Mouse (Mus musculus): ENCODE results near the gene Hnrnpl. TPM values are rescaled to one million over a fixed set of nuclear protein-coding genes. Genes with fewer than 3 reads are reported as not detected.
"Not testable (repeated sequence)": the region's sequence is repeated elsewhere in the genome, so short reads cannot be mapped to it uniquely, and the experiment has no call there.

The Hnrnpl gene
- polyA plus RNA-seq, 1 experiment from 2014 or later, result 331 TPM

DNA sequence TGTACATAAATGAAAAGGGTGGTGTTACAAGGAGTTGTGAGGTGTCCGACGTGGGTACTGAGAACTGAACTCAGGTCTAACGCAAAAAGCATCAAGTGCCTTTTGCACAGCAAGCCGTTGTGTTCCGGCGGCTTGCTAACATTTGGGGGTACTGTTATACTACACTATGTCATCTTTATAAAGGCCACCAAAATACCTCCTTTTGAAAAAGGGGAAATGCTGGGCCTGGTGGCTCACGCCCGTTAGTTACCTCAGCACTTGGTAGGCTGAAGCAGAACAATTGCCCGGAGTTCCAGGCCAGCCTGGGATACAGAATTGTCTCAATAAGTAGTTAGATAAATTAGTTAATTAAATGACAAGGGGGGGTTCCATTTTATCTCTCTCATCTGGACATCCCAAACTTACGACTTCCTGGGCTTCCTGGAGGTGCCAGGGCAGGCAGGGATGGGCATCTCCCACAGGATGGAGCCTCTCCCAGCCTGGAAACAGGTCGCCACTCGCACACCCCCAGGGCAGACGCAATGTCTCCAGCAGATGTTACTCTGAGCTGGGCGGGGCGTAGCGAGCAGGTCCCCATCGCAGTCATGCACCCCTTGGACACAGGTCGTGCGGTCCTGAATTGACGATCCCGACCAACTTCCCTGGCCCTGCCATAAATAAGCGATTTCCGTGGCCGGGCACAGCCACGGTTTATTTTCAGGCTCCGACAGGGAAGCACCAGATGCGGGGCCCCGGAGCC lies 58.6 kb downstream of the Hnrnpl start:
- ATAC-seq (ENCODE audit: low FRiP score) (no peak), DNase-seq (ENCODE audit: low spot score, missing footprints) (no peak)
- H3K27me3 ChIP-seq (ENCODE audit: control insufficient read depth, insufficient read depth, low read length), result no peaks in the 10 kb centered on the region
- no peak overlapping the region for H3K27ac ChIP-seq (ENCODE audit: low read depth, low read length)
- peaks cover 2% of the 10 kb centered on the region; the same call in 1 of the 2 replicates for H3K4me1 ChIP-seq (ENCODE audit: control insufficient read depth, insufficient read depth, low read length)
- H3K9ac ChIP-seq (ENCODE audit: low read length), result no peak overlapping the region
- H3K4me3 ChIP-seq (ENCODE audit: low read depth, low read length), result no peak overlapping the region
- H3K4me2 ChIP-seq, result no peak overlapping the region
- no peaks in the 10 kb centered on the region for H3K9me3 ChIP-seq (ENCODE audit: control insufficient read depth, low read length)
- no peaks in the 10 kb centered on the region for H3K36me3 ChIP-seq (ENCODE audit: control insufficient read depth, insufficient read depth, low read length)
- 91% methylated on average over 28 of the region's 28 CpGs for WGBS

DNA sequence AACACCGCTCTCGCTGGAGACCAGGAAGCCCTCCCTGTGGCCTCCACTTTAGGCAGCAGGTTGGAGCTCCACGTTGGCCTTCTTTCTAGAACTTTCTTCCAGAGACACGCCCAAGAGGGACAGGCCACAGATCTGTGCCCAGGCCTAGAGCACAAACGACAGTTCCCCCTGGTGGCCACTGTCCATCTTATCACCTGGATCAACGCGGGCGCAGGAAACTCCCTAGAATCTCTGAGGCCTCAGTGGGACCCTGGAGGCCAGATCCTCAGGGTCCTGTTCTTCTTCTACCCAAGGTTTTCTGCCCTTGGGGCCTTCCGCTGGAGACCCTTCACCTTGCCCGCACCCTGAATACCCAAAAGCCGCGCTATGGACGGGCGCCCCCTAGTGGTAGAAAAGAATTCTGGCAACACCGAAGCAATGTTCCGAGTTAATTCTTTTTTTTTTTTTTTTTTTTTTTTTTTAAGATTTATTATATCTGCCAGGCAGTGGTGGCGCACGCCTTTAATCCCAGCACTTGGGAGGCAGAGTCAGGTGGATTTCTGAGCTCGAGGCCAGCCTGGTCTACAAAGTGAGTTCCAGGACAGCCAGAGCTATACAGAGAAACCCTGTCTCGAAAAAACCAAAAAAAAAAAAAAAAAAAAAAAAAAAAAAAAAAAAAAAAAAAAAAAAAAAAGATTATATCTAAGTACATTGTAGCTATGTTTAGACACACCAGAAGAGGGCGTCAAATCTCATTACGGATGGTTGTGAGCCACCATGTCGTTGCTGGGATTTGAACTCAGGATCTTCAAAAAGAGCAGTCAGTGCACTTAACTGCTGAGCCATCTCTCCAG lies 59.4 kb downstream of the Hnrnpl start:
- not testable (repeated sequence) for H3K4me2 ChIP-seq; H3K4me1 ChIP-seq (ENCODE audit: control insufficient read depth, insufficient read depth, low read length); H3K27ac ChIP-seq (ENCODE audit: low read depth, low read length); H3K36me3 ChIP-seq (ENCODE audit: control insufficient read depth, insufficient read depth, low read length); H3K27me3 ChIP-seq (ENCODE audit: control insufficient read depth, insufficient read depth, low read length); H3K9me3 ChIP-seq (ENCODE audit: control insufficient read depth, low read length); H3K4me3 ChIP-seq (ENCODE audit: low read depth, low read length); H3K9ac ChIP-seq (ENCODE audit: low read length)
- 30% methylated on average over 23 of the region's 23 CpGs for WGBS
- peak; percentile 38; the same call in 1 of the 2 replicates for ATAC-seq (ENCODE audit: low FRiP score)
- peak; percentile 97 for DNase-seq (ENCODE audit: low spot score, missing footprints)

DNA sequence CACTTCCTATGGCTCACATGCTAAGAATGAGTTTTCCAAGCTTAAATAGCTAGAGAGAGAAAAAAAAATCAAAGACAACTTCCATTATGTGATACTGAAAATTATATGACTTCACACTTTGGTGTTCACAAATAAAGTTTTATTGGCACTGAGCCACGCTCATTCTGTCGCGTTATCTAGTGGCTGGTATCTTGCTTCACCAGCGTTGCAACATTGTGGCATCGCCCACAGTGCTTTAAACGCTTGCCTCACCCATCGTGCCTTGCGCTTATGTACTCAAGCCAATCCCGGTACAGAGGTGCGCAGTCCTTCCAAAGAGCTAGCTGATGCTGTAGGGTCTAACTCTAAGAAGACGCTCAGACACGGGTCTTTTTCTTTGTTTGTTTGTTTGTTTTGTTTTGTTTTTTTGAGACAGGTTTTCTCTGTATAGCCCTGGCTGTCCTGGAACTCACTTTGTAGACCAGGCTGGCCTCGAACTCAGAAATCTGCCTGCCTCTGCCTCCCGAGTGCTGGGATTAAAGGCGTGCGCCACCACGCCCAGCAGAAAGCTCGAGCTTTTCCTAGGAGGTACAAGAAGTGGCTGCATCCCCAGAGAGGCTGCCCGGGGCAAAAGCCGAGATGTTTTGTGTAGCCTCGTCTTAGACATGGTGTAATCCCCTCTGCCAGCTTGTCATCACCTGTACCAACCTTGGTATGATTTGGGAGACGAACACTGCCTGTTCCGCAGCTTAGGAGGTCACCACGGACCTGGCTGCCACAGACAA lies 62.7 kb downstream of the Hnrnpl start:
- Histone ChIP-seq H3K27ac (ENCODE audit: low read depth, low read length) (no peak overlapping the region), H3K4me3 (ENCODE audit: low read depth, low read length) (no peak overlapping the region), H3K27me3 (ENCODE audit: control insufficient read depth, insufficient read depth, low read length) (no peaks in the 10 kb centered on the region), H3K36me3 (ENCODE audit: control insufficient read depth, insufficient read depth, low read length) (no peaks in the 10 kb centered on the region), H3K9ac (ENCODE audit: low read length) (no peak overlapping the region), H3K9me3 (ENCODE audit: control insufficient read depth, low read length) (no peaks in the 10 kb centered on the region), H3K4me2 (no peak overlapping the region), H3K4me1 (ENCODE audit: control insufficient read depth, insufficient read depth, low read length) (0 out of 2 replicates have a peak, but pooled peaks cover under 1% of the 10 kb centered on the region)
- WGBS, result 91% methylated on average over 24 of the region's 24 CpGs
- ATAC-seq (ENCODE audit: low FRiP score) (no peak), DNase-seq (ENCODE audit: low spot score, missing footprints) (no peak)

Other genes with a start within 250 kb of the Hnrnpl start
- gene Samd4b, start 210.4 kb upstream of the Hnrnpl start, polyA plus RNA-seq (2014; fragmentation: Nextera tagmentation; extraction: Ambion mirVana), result 23.8 and 27.8 TPM in 2 replicates
- 29.6 and 32.5 TPM in 2 replicates for gene Pak4, start 210.4 kb upstream of the Hnrnpl start, polyA plus RNA-seq (2014; fragmentation: Nextera tagmentation; extraction: Ambion mirVana)
- not detected in 2 replicates for gene Acp7, start 177.2 kb upstream of the Hnrnpl start, polyA plus RNA-seq (2014; fragmentation: Nextera tagmentation; extraction: Ambion mirVana)
- 3.8 TPM in 2 replicates for gene Fbxo27, start 115.7 kb upstream of the Hnrnpl start, polyA plus RNA-seq (2014; fragmentation: Nextera tagmentation; extraction: Ambion mirVana)
- gene Fbxo17, start 91.7 kb upstream of the Hnrnpl start, polyA plus RNA-seq (2014; fragmentation: Nextera tagmentation; extraction: Ambion mirVana), result 5.8 and 6.0 TPM in 2 replicates
- 127 and 135 TPM in 2 replicates for gene Mrps12, start 66.7 kb upstream of the Hnrnpl start, polyA plus RNA-seq (2014; fragmentation: Nextera tagmentation; extraction: Ambion mirVana)
- 25.9 and 27.7 TPM in 2 replicates for gene Sars2, start 66.5 kb upstream of the Hnrnpl start, polyA plus RNA-seq (2014; fragmentation: Nextera tagmentation; extraction: Ambion mirVana)
- gene Ccer2, start 52.4 kb upstream of the Hnrnpl start, polyA plus RNA-seq (2014; fragmentation: Nextera tagmentation; extraction: Ambion mirVana), result not detected in 2 replicates
- gene Sirt2, start 41.8 kb upstream of the Hnrnpl start, polyA plus RNA-seq (2014; fragmentation: Nextera tagmentation; extraction: Ambion mirVana), result 66.2 and 76.5 TPM in 2 replicates
- 39.0 and 43.9 TPM in 2 replicates for gene Nfkbib, start 41.0 kb upstream of the Hnrnpl start, polyA plus RNA-seq (2014; fragmentation: Nextera tagmentation; extraction: Ambion mirVana)
- gene Rinl, start 19.6 kb upstream of the Hnrnpl start, polyA plus RNA-seq (2014; fragmentation: Nextera tagmentation; extraction: Ambion mirVana), result 1.9 and 2.5 TPM in 2 replicates
- 80.5 and 81.7 TPM in 2 replicates for gene Ech1, start 16.7 kb downstream of the Hnrnpl start, polyA plus RNA-seq (2014; fragmentation: Nextera tagmentation; extraction: Ambion mirVana)
- gene Lgals4, start 25.3 kb downstream of the Hnrnpl start, polyA plus RNA-seq (2014; fragmentation: Nextera tagmentation; extraction: Ambion mirVana), result 1.3 and 1.7 TPM in 2 replicates
- 0.97 and 1.4 TPM in 2 replicates for gene Lgals7, start 55.3 kb downstream of the Hnrnpl start, polyA plus RNA-seq (2014; fragmentation: Nextera tagmentation; extraction: Ambion mirVana)
- gene Capn12, start 72.9 kb downstream of the Hnrnpl start, polyA plus RNA-seq (2014; fragmentation: Nextera tagmentation; extraction: Ambion mirVana), result 0.17 and 0.42 TPM in 2 replicates
- gene Actn4, start 153.8 kb downstream of the Hnrnpl start, polyA plus RNA-seq (2014; fragmentation: Nextera tagmentation; extraction: Ambion mirVana), result 141 and 144 TPM in 2 replicates
- 392 and 400 TPM in 2 replicates for gene Eif3k, start 173.3 kb downstream of the Hnrnpl start, polyA plus RNA-seq (2014; fragmentation: Nextera tagmentation; extraction: Ambion mirVana)
- 4.1 and 5.5 TPM in 2 replicates for gene Map4k1, start 173.5 kb downstream of the Hnrnpl start, polyA plus RNA-seq (2014; fragmentation: Nextera tagmentation; extraction: Ambion mirVana)

Measured in midbrain, embryonic 11.5 days (tissue).